Mouse (Mus musculus): ENCODE measurements around the gene Arhgap15.
A peak's percentile ranks its signal among the peaks of the same experiment; 100 is the strongest.

Arhgap15 gene

GRCm38 (mm10) chr2:43783759-43784735, 35.4 kb downstream of the Arhgap15 start:
- no peak for DNase-seq

- DNase-seq = no peak
Measured at GRCm38 (mm10) chr2:43786101-43786500, 37.5 kb downstream of the Arhgap15 start.

- peak; percentile 52 for DNase-seq
Measured at GRCm38 (mm10) chr2:43787141-43787540, 38.5 kb downstream of the Arhgap15 start.

- no peak for DNase-seq
Measured at GRCm38 (mm10) chr2:43788484-43788883, 39.9 kb downstream of the Arhgap15 start.

GRCm38 (mm10) chr2:43790049-43790693, 41.5 kb downstream of the Arhgap15 start:
- DNase-seq = peak; percentile 71

GRCm38 (mm10) chr2:43791575-43791974, 43.0 kb downstream of the Arhgap15 start:
- DNase-seq = no peak

GRCm38 (mm10) chr2:43793105-43793504, 44.5 kb downstream of the Arhgap15 start:
- DNase-seq = no peak

DNA sequence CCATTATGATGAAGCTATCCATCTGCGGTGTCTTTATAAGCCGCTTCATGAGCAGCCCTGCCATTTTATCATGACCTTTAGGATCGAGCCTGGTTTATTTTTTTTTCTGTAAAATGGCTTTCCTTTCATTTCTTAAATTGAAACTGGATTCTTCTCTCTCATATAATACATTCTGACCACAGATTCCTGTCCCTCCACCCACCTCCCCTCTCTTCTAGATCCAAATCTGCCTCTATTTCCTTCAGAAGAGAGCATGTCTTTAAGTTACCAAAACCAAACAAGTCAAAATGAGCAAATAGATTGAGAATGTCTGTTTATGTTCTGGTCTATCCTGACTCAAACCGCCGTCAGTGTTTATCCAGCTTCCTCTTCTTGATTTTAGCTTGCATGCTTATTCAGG, 46.1 kb downstream of the Arhgap15 start:
- no peak for DNase-seq

DNA sequence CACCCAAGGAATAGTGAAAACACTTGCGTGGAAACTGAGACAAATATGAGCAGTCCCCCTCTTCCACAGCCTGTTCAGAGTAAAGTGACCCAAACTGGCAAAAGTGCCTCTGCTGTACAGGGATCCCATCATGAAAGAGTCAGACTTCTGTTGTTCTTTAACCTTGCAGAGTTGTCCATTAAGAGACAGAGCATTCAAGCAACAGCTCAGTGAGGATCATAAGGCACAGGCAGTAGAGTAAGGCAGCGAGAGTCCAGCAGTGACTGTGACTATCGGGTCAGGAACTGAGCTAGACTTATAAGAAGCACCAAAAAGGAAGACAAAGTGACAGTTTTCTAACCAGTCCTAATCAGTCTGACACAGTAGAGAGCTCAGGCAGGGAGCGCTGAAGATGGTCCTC, 47.8 kb downstream of the Arhgap15 start:
- DNase-seq = no peak

DNA sequence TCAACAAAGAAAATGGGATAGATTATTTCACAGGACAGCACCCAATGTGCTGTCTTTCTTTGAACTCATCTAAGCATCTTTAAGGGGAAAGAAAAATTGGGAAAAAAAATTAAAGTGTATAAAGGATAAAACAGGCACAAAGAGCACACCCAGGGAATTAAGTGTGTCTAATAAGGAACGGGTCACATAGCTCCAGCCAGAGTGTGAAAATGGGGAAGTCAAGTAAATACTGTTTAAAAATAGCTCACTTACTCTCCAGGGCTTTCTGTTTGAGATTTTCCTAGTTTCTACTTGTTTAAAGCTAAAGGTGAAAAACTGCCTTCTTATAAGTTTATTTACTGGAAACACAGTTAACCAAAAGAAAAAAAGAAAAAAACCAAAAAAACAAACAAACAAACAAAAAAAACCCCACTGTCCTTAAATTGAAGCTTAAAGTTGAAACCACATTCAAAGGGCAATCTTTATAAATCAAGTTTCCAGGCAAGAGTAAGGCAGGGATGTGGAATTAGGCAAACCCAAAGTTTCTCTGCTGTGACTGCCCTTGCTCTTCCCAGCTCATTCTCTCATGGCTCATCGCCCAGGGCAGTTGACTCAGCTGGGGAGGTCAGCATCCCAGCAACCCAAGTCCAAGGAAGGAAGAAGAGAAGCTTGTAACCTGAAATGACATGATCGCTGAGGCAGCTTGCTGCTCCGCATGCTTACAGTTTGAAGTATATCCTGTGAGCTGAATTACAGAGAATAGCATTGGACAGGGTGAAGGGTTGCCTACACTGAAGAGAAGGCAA, 57.5 kb downstream of the Arhgap15 start:
- peak; percentile 51 for DNase-seq

DNA sequence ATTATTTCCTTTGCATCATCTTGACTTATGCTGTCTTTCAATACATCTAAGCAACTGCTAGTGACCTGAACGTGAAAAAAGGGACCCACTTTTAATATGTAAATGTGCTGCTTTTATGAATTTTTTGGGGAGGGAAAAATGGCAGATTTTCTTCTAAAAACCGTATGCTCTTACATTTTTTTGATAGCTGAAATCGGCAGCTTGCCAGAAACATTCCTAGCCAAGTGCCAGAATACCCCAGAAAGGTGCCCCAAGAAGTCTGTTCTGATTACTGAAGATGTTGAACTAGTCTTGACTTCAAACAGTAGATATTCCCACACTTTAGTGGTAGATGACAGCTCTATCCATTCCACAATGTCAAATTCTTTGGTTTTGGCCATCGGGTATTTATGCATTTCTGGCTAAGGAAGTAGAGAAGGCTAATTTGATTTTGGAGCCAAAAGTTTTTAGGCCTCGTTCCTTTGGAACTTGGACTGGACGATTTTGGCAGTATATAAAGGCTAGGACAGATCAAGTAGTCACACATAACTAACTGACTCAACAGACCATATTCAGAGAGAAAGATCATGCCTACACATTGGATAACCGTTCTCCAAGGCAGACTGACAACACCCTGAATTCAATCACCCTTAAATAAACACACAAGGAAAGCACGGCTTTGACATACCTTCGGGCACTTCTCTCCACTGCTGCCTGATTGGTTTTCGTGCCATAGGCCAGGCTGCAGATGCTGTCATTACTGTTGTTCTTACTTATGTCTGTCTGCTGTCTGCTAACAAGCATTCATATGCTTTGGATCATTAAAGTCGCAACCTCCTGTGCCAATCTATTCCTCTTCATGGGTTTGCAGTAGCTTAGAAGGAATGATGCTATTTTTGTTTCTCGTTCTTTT, 67.5 kb downstream of the Arhgap15 start:
- DNase-seq = peak; percentile 7

- DNase-seq = no peak
Measured at GRCm38 (mm10) chr2:43816788-43817581, 68.4 kb downstream of the Arhgap15 start.

DNA sequence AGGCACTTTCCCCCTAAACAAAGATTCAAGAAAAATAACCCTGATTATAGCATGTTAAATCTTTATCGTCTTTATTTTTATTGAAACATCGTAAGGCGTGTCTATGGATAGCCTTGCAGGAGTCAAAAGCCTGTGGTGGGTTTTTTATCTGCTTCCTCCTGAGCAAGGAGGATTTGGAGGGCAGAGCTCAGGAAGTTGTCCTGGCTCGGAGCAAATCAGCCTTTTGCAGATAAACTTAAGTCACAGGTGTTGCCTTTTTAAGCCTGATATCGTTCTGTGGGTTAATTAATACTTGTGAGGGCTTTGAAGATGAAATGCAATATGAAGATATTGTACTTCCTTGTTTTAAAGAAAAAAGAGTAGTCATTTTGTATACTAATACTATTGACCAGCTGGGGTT, 87.3 kb downstream of the Arhgap15 start:
- DNase-seq = no peak

GRCm38 (mm10) chr2:43841644-43842043, 93.0 kb downstream of the Arhgap15 start:
- DNase-seq = peak; percentile 70

GRCm38 (mm10) chr2:43851195-43851594, 102.6 kb downstream of the Arhgap15 start:
- DNase-seq = peak; percentile 49

GRCm38 (mm10) chr2:43862709-43863108, 114.1 kb downstream of the Arhgap15 start:
- no peak for DNase-seq

DNA sequence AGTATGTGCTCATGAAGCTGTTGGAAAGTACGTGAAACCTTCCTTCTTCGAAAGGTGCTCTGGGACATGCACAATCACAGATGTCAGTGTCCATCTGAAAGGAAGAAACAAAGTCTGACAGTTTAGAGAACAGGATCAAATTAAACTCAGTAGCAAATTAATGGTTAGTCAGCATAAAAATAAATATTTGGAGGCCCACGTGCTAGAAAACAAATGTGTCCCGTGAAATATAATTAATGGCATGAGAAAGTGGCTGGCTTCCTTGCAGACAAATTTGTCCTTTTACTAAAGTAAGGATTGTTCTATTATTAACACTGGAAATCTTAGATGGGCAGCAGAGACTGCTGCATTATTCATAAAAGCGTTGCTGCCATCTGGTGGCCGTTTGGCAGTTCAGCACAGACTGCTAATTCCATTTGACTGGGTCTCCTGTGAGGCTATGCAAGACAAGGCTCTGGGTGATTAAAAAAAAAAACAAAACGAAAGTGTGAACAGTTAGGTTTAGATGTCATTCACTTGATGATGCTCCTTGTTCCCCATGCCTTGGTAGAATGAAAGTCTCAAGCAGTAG, 153.9 kb downstream of the Arhgap15 start:
- DNase-seq = peak; percentile 84

GRCm38 (mm10) chr2:43907496-43907895, 158.9 kb downstream of the Arhgap15 start:
- DNase-seq = peak; percentile 25

DNA sequence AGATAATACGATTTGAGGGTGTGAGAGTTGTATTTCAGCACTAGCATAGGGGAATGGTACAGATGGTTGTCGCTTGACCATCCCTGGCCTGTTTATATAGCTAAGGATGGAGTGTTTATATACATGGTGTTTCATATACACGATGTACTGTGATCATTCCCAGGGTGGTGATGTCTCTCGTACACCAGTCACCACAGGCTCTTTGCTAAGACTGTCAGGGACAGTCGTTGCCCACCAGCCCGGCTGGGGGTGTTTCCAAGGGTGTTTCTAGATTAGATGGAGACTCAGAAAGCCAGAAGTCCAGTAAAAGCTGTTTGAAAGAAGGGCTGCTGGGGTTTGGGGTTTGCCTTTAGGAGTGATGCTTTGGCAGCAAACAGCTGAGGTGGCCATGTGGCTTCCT, 165.5 kb downstream of the Arhgap15 start:
- no peak for DNase-seq

GRCm38 (mm10) chr2:43923863-43924340, 175.3 kb downstream of the Arhgap15 start:
- no peak for DNase-seq

DNA sequence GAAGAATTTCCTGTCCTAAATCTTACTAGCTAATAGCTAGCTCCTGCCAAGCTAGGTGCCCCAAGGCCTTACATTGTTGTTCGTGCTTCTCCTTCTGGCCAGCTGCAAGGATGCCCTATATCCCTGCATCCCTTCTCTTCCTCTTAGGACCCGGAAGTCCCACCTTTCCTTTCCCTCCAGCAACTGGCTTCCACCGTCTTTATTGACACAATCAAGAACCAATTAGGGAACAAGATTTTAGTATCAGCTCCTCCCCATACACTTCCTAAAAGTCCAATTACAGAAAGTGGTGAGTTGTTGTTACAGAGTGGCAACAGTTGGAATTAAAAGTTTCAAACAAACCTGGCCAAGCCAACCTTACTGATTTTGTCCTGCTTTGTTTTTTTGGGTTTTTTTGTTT, 183.1 kb downstream of the Arhgap15 start:
- DNase-seq = no peak

Data from lung, postnatal 10 days (tissue).